Mouse (Mus musculus): ENCODE results near the gene Glyr1. TPM values are rescaled to one million over a fixed set of nuclear protein-coding genes. Genes with fewer than 3 reads are reported as not detected.

Glyr1 gene
- total RNA-seq (2014; rRNA removed) (180 and 186 TPM in 2 replicates), polyA plus RNA-seq (2015; fragmentation: Nextera tagmentation; extraction: Ambion mirVana) (138 and 157 TPM in 2 replicates)

GRCm38 (mm10) chr16:5049774-5050234 is at the start of gene Glyr1, which contains the start of gene Ubn1:
Gene Glyr1 (minus strand): TSS chr16:5049863.
Gene Ubn1 (plus strand): TSS chr16:5050057.
- Histone ChIP-seq H3K4me2 (ENCODE audit: low read depth) (peak within 1 kb of the TSS; percentile 93), H3K27me3 (ENCODE audit: insufficient read depth, low read length) (no peaks in the 10 kb centered on the region), H3K4me3 (ENCODE audit: low read depth, low read length) (peak within 1 kb of the TSS; percentile 95), H3K9ac (peak within 1 kb of the TSS; percentile 91), H3K36me3 (ENCODE audit: insufficient read depth) (peaks cover 23% of the 10 kb centered on the region), H3K4me1 (ENCODE audit: insufficient read depth) (peaks cover 6% of the 10 kb centered on the region), H3K27ac (ENCODE audit: low read depth, low read length) (peak within 1 kb of the TSS; percentile 97), H3K9me3 (ENCODE audit: low read length) (no peaks in the 10 kb centered on the region)
- WGBS, result 3% methylated on average over 56 of the region's 56 CpGs
- TF ChIP-seq CTCF (IDR thresholded peaks at IDR 0.05; ENCODE audit: low read depth), result peak; percentile 18; the same call in 1 of the 2 replicates
- peak; percentile 100 for DNase-seq
- ATAC-seq, result peak; percentile 100

GRCm38 (mm10) chr16:5096504-5096903 is 46.8 kb upstream of the Glyr1 start:
- TF ChIP-seq CTCF (IDR thresholded peaks at IDR 0.05; ENCODE audit: low read depth), result no peak
- Histone ChIP-seq H3K4me2 (ENCODE audit: low read depth) (no peak overlapping the region), H3K4me1 (ENCODE audit: insufficient read depth) (no peaks in the 10 kb centered on the region), H3K27me3 (ENCODE audit: insufficient read depth, low read length) (no peaks in the 10 kb centered on the region), H3K27ac (ENCODE audit: low read depth, low read length) (no peak overlapping the region), H3K9ac (no peak overlapping the region), H3K36me3 (ENCODE audit: insufficient read depth) (no peaks in the 10 kb centered on the region), H3K4me3 (ENCODE audit: low read depth, low read length) (no peak overlapping the region), H3K9me3 (ENCODE audit: low read length) (no peaks in the 10 kb centered on the region)
- ATAC-seq, result no peak
- no peak for DNase-seq
- 80% methylated on average over 8 of the region's 8 CpGs for WGBS

DNA sequence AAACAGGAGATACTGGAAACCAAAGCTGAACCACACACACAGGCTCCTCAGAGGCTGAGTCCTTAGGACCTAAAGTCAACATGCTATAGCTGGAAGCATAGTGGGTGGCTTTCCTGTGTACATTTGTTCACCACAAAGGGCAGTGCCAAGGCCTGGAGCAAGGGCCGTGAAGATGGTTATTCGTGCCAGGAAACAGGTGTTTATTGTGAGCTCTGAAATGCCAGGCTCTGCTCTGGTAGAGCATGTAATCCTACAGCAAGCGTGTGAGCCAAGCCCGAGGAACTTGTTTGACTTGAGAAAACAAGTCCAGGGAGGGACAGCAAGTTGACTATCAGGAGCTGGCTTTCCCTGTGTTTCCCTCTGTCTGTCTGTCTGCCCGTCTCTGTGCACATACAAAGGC is 43.6 kb upstream of the Glyr1 start:
- no peak for DNase-seq

DNA sequence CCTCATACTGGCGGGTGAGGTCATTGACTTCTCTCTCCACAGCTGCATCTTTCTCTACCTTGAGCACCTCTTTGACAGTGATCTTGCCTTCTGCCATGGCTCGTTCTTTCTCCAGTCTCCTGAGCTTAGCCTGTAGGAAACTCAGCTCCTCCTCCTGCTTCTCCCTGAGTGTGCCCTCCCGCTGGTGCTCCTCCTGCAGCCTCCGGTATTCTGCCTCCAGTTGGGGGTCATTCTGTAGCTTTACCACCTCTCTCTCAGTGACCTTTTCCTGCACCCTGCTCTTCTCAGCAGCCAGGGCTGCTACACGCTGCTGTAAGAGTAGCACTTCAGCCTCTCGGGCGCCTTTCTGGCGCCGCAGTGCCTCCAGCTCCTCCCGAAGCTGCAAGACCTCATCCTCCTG is 39.4 kb upstream of the Glyr1 start:
- no peak for ATAC-seq
- no peak for DNase-seq
- Histone ChIP-seq H3K4me1 (ENCODE audit: insufficient read depth) (no peaks in the 10 kb centered on the region), H3K4me3 (ENCODE audit: low read depth, low read length) (no peak overlapping the region), H3K36me3 (ENCODE audit: insufficient read depth) (peaks cover 39% of the 10 kb centered on the region), H3K27ac (ENCODE audit: low read depth, low read length) (no peak overlapping the region), H3K27me3 (ENCODE audit: insufficient read depth, low read length) (no peaks in the 10 kb centered on the region), H3K4me2 (ENCODE audit: low read depth) (no peak overlapping the region), H3K9ac (no peak overlapping the region), H3K9me3 (ENCODE audit: low read length) (no peaks in the 10 kb centered on the region)
- TF ChIP-seq CTCF (IDR thresholded peaks at IDR 0.05; ENCODE audit: low read depth), result no peak
- WGBS, result 76% methylated on average over 10 of the region's 10 CpGs

More for the DNA sequence above, 43.6 kb upstream of the Glyr1 start:
- Histone ChIP-seq H3K4me1 (ENCODE audit: insufficient read depth) (no peaks in the 10 kb centered on the region), H3K27ac (ENCODE audit: low read depth, low read length) (no peak overlapping the region), H3K4me3 (ENCODE audit: low read depth, low read length) (no peak overlapping the region), H3K36me3 (ENCODE audit: insufficient read depth) (0 out of 2 replicates have a peak, but pooled peaks cover 5% of the 10 kb centered on the region), H3K4me2 (ENCODE audit: low read depth) (no peak overlapping the region), H3K9ac (no peak overlapping the region), H3K27me3 (ENCODE audit: insufficient read depth, low read length) (no peaks in the 10 kb centered on the region), H3K9me3 (ENCODE audit: low read length) (no peaks in the 10 kb centered on the region)
- 85% methylated on average over 5 of the region's 5 CpGs for WGBS
- no peak for TF ChIP-seq CTCF (IDR thresholded peaks at IDR 0.05; ENCODE audit: low read depth)
- no peak for ATAC-seq

DNA sequence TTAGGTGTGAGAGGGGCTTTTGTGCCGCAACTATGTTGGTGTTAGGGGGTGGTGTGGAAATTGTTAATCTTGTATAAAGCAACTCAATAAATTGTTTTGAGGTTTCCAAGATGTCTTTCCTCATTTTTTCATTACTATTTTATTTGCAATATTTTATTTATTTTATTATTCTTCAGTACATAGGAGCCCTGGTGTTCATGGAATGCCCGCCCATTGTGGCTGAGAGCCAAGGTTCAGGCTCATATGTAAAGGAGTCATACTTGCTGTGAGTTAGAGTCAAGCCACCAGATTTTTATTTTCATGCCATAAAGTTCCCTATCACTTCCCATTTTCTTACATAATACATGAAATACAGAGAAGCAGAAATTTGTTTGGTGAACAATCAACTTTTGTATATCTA is 36.5 kb upstream of the Glyr1 start:
- no peak overlapping the region for H3K4me2 ChIP-seq (ENCODE audit: low read depth)
- DNase-seq (no peak), ATAC-seq (no peak)
- no peak overlapping the region for H3K27ac ChIP-seq (ENCODE audit: low read depth, low read length)
- H3K4me3 ChIP-seq (ENCODE audit: low read depth, low read length), result no peak overlapping the region
- no peak for TF ChIP-seq CTCF (IDR thresholded peaks at IDR 0.05; ENCODE audit: low read depth)
- H3K9ac ChIP-seq, result no peak overlapping the region
- H3K9me3 ChIP-seq (ENCODE audit: low read length), result no peaks in the 10 kb centered on the region
- no peaks in the 10 kb centered on the region for H3K4me1 ChIP-seq (ENCODE audit: insufficient read depth)
- WGBS, result 97% methylated on average over 2 of the region's 2 CpGs
- H3K36me3 ChIP-seq (ENCODE audit: insufficient read depth), result peaks cover 65% of the 10 kb centered on the region
- no peaks in the 10 kb centered on the region for H3K27me3 ChIP-seq (ENCODE audit: insufficient read depth, low read length)

GRCm38 (mm10) chr16:5085196-5085595 is 35.5 kb upstream of the Glyr1 start:
- Histone ChIP-seq H3K27ac (ENCODE audit: low read depth, low read length) (no peak overlapping the region), H3K9me3 (ENCODE audit: low read length) (no peaks in the 10 kb centered on the region), H3K4me2 (ENCODE audit: low read depth) (no peak overlapping the region), H3K4me1 (ENCODE audit: insufficient read depth) (no peaks in the 10 kb centered on the region), H3K27me3 (ENCODE audit: insufficient read depth, low read length) (no peaks in the 10 kb centered on the region), H3K9ac (no peak overlapping the region), H3K36me3 (ENCODE audit: insufficient read depth) (peaks cover 67% of the 10 kb centered on the region), H3K4me3 (ENCODE audit: low read depth, low read length) (no peak overlapping the region)
- no peak for ATAC-seq
- WGBS, result 97% methylated on average over 4 of the region's 4 CpGs
- TF ChIP-seq CTCF (IDR thresholded peaks at IDR 0.05; ENCODE audit: low read depth), result no peak
- DNase-seq, result no peak

DNA sequence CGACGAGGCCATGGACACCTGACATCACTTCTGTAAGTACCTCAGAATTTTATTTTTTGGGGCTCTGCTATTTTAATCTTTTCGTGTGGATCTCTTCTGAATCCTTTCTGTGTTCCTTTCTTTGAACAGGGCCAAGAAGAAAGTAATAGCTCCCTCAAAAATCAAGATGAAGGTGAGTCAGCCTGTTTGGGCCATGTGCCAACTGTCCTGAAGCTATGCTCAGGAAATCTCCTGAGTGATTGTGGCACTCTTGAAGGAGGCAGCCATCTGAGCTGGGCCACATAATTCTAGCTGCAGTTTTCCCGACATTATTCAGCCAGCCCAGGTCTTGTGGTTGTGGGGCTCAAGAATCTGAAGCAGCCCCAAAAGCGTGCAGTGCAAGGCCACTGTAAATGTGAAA is 24.7 kb upstream of the Glyr1 start:
- Histone ChIP-seq H3K4me1 (ENCODE audit: insufficient read depth) (no peaks in the 10 kb centered on the region), H3K27ac (ENCODE audit: low read depth, low read length) (no peak overlapping the region), H3K27me3 (ENCODE audit: insufficient read depth, low read length) (no peaks in the 10 kb centered on the region), H3K9me3 (ENCODE audit: low read length) (no peaks in the 10 kb centered on the region), H3K4me3 (ENCODE audit: low read depth, low read length) (no peak overlapping the region), H3K36me3 (ENCODE audit: insufficient read depth) (peaks cover 89% of the 10 kb centered on the region), H3K4me2 (ENCODE audit: low read depth) (no peak overlapping the region), H3K9ac (no peak overlapping the region)
- no peak for TF ChIP-seq CTCF (IDR thresholded peaks at IDR 0.05; ENCODE audit: low read depth)
- 91% methylated on average over 5 of the region's 5 CpGs for WGBS
- no peak for DNase-seq
- no peak for ATAC-seq

Measured in forebrain, postnatal 0 days (tissue).